Mouse (Mus musculus) erythroblast, embryonic 14.5 days (primary cell): Measurements from ENCODE around the gene Man1c1.

Source experiments
- GATA1 ChIP-seq: IDR thresholded peaks from 2 replicates; pipeline ENCODE4 v1.6.1; 2012; ENCODE audit warnings: low read length, inconsistent platforms, mixed read lengths
- TAL1 ChIP-seq: IDR thresholded peaks from 3 replicates; pipeline ENCODE4 v1.6.1; 2012; ENCODE audit warnings: low read length, inconsistent platforms, mixed read lengths

- no peak for TF ChIP-seq TAL1
- no peak for TF ChIP-seq GATA1
Observed at GRCm38 (mm10) chr4:134681819-134682218, 22.3 kb downstream of the Man1c1 start.
